ENCODE assay signal across 12 mouse cellular contexts in genomic region chr8:71940293-71941208, GRCm38 (mm10). TPM values are rescaled to one million over a fixed set of nuclear protein-coding genes. Genes with fewer than 3 reads are reported as not detected.
DNase-seq lines count a peak whose midpoint lies in the region; ATAC-seq and TF ChIP-seq lines count a peak whose summit lies in the region.
"Had no signal": no experiment of that assay in that cellular context is flagged by ENCODE, and none has a peak within 500 bp of the region (broad histone marks: within the 10 kb centered on the region; RNA-seq: fewer than 3 reads in every experiment).

No protein-coding gene starts in this region.

- peaks cover 7 to 13% of the 10 kb centered on the region in 2 experiments for H3K4me1 ChIP-seq in CH12.LX (ENCODE audit: control insufficient read depth in 1 of 2, insufficient read depth in 2 of 2)
- H3K4me1 ChIP-seq: embryonic facial prominence, embryonic 13.5 days had no signal

- dilution Hi-C loops in CH12.LX (cut with MboI; ENCODE audit: extremely low pct_ligation_motif_present, extremely low pct_unique_long_range_greater_than_20kb, low sequenced_read_pairs), result no loop called here

- no peaks in the 10 kb centered on the region for H3K27me3 ChIP-seq in CH12.LX (replicated peaks)
- H3K27me3 ChIP-seq: embryonic facial prominence, embryonic 13.5 days had no signal

- H3K4me2 ChIP-seq in CH12.LX (ENCODE audit: insufficient read depth, low read depth, poor library complexity, severe bottlenecking), result 0 out of 2 replicates have a peak overlapping the region, but pooled peaks have one; percentile 58
- H3K4me2 ChIP-seq: embryonic facial prominence, embryonic 13.5 days had no signal

- in situ Hi-C loops in CH12.LX (cut with MboI; ENCODE audit: low pct_ligation_motif_present, low pct_unique_long_range_greater_than_20kb, low sequenced_read_pairs), result no loop called here

- H3K9ac ChIP-seq in CH12.LX (ENCODE audit: insufficient read depth, low read depth), result no peak overlapping the region
- H3K9ac ChIP-seq: embryonic facial prominence, embryonic 13.5 days had no signal

- TF ChIP-seq RAD21 in CH12.LX (IDR thresholded peaks at IDR 0.05; ENCODE audit: low read depth, low read length), result no peak

- H3K4me3 ChIP-seq in CH12.LX (replicated peaks in 1 of 3; ENCODE audit: low read depth in 2 of 3, low read length in 2 of 3, poor library complexity in 1 of 3), result no peak overlapping the region
- H3K4me3 ChIP-seq: embryonic facial prominence, embryonic 13.5 days; gastrocnemius, adult 2 months had no signal

- DNase-seq in A20 (ENCODE audit: low read depth, low spot score) (peak; percentile 35), CH12.LX (ENCODE audit: extremely low read depth) (no peak), liver (peak; percentile 70)
- no peak for DNase-seq in yolk sac, embryonic 10.5 days (ENCODE audit: low spot score)
- DNase-seq in layer of hippocampus, postnatal 25 days (ENCODE audit: extremely low spot score in 1 of 2, low spot score in 1 of 2), result no peak
- DNase-seq: gastrocnemius, adult 2 months; kidney, adult 9 months had no signal

- peak; percentile 37; the same call in 1 of the 2 replicates for TF ChIP-seq POLR2A in CH12.LX (IDR thresholded peaks at IDR 0.05; ENCODE audit: low read depth, low read length)

- TF ChIP-seq CTCF in CH12.LX (conservative IDR thresholded peaks at IDR 0.05 in 1 of 2, IDR thresholded peaks at IDR 0.05 in 1 of 2; ENCODE audit: low read depth in 2 of 2, low read length in 2 of 2), result no peak

- no peak for TF ChIP-seq EP300 in CH12.LX (IDR thresholded peaks at IDR 0.05; ENCODE audit: low read length)

- H3K27ac ChIP-seq in CH12.LX (ENCODE audit: insufficient read depth, low read depth), result peak overlapping the region; percentile 46; the same call in 1 of the 2 replicates
- H3K27ac ChIP-seq: embryonic facial prominence, embryonic 13.5 days; gastrocnemius, adult 2 months had no signal

- no peaks in the 10 kb centered on the region for H3K9me3 ChIP-seq in CH12.LX (replicated peaks; ENCODE audit: low read length)

- H3K79me2 ChIP-seq in CH12.LX (replicated peaks; ENCODE audit: control insufficient read depth, extremely low read depth, insufficient read depth, poor library complexity, severe bottlenecking), result no peaks in the 10 kb centered on the region

- peak; percentile 95 for ATAC-seq in megakaryocyte-erythroid progenitor cell, adult 5-6 weeks (replicated peaks; ENCODE audit: low FRiP score, low TSS enrichment, poor library complexity, severe bottlenecking)
- no peak for ATAC-seq in CD4-positive, CD25-positive, alpha-beta regulatory T cell, adult 4 months
- ATAC-seq: forebrain, embryonic 14.5 days; hindbrain, embryonic 16.5 days had no signal

- no peaks in the 10 kb centered on the region for H3K36me3 ChIP-seq in CH12.LX (replicated peaks in 1 of 2; ENCODE audit: control insufficient read depth in 1 of 2, insufficient read depth in 1 of 2, low read length in 1 of 2)
- H3K36me3 ChIP-seq: embryonic facial prominence, embryonic 13.5 days had no signal

TF ChIP-seq in CH12.LX, 34 proteins besides CTCF, POLR2A, EP300 and RAD21:
- TF ChIP-seq ZNF384 (IDR thresholded peaks at IDR 0.05; ENCODE audit: low read depth, low read length) (no peak), USF1 (IDR thresholded peaks at IDR 0.05; ENCODE audit: low read depth, low read length) (peak; percentile 49), USF2 (conservative IDR thresholded peaks at IDR 0.05; ENCODE audit: low read depth, low read length) (0 out of 2 replicates have a peak, but pooled peaks have one; percentile 14), CHD1 (IDR thresholded peaks at IDR 0.05; ENCODE audit: low read depth, low read length) (no peak)

RNA-seq across cellular contexts. Expression of gene Zfp961, which starts 10.3 kb away (rescaled TPM):
- 5.9 and 7.6 TPM in 2 replicates for total RNA-seq in CH12.LX (2012; rRNA removed)
- total RNA-seq in CH12.LX (2014; rRNA removed), result 21.4 and 25.8 TPM in 2 replicates
- polyA plus RNA-seq in CH12.LX (2012; ENCODE audit: insufficient read length, low read depth), result 13.5 and 14.9 TPM in 2 replicates
- total RNA-seq in megakaryocyte-erythroid progenitor cell, adult 5-6 weeks (2014; fragmentation: Nextera tagmentation), result 36.1 and 51.7 TPM in 2 replicates
- total RNA-seq in megakaryocyte-erythroid progenitor cell, adult 5-6 weeks (2017), result 31.0 and 33.9 TPM in 2 replicates
- 10 to 100 TPM; 24.5 to 27.3 TPM for polyA plus RNA-seq in CD4-positive, CD25-positive, alpha-beta regulatory T cell, adult 4 months (2017; shearing (Covaris generic))
- 10 to 100 TPM; 15.4 to 21.8 TPM for total RNA-seq in layer of hippocampus, postnatal 25 days (2021)

RNA-seq across cellular contexts. Expression of gene Zfp617, which starts 32.1 kb away (rescaled TPM):
- total RNA-seq in CH12.LX (2012; rRNA removed) (9.5 and 10.7 TPM in 2 replicates), CH12.LX (2014; rRNA removed) (24.9 and 30.3 TPM in 2 replicates)
- 8.6 and 14.7 TPM in 2 replicates for polyA plus RNA-seq in CH12.LX (2012; ENCODE audit: insufficient read length, low read depth)
- 19.8 and 21.9 TPM in 2 replicates for total RNA-seq in megakaryocyte-erythroid progenitor cell, adult 5-6 weeks (2014; fragmentation: Nextera tagmentation)
- total RNA-seq in megakaryocyte-erythroid progenitor cell, adult 5-6 weeks (2017), result 14.2 and 14.7 TPM in 2 replicates
- 10 to 100 TPM; 19.4 to 25.4 TPM for polyA plus RNA-seq in CD4-positive, CD25-positive, alpha-beta regulatory T cell, adult 4 months (2017; shearing (Covaris generic))
- total RNA-seq in layer of hippocampus, postnatal 25 days (2021), result 10 to 100 TPM; 25.6 to 30.8 TPM

RNA-seq across cellular contexts. Expression of gene Zfp882, which starts 32.1 kb away (rescaled TPM):
- total RNA-seq in CH12.LX (2012; rRNA removed) (2.6 and 3.2 TPM in 2 replicates), CH12.LX (2014; rRNA removed) (5.2 and 6.6 TPM in 2 replicates)
- 4.0 and 5.8 TPM in 2 replicates for polyA plus RNA-seq in CH12.LX (2012; ENCODE audit: insufficient read length, low read depth)
- 4.0 and 6.3 TPM in 2 replicates for total RNA-seq in megakaryocyte-erythroid progenitor cell, adult 5-6 weeks (2014; fragmentation: Nextera tagmentation)
- total RNA-seq in megakaryocyte-erythroid progenitor cell, adult 5-6 weeks (2017), result 3.3 and 7.9 TPM in 2 replicates
- 1 to 10 TPM; 8.2 to 9.4 TPM for polyA plus RNA-seq in CD4-positive, CD25-positive, alpha-beta regulatory T cell, adult 4 months (2017; shearing (Covaris generic))
- 10 to 100 TPM; 13.4 to 13.9 TPM for total RNA-seq in layer of hippocampus, postnatal 25 days (2021)

RNA-seq across cellular contexts. Expression of gene Zfp709, which starts 58.7 kb away (rescaled TPM):
- total RNA-seq in CH12.LX (2012; rRNA removed), result 2.8 and 2.9 TPM in 2 replicates
- 3.6 and 4.5 TPM in 2 replicates for total RNA-seq in CH12.LX (2014; rRNA removed)
- polyA plus RNA-seq in CH12.LX (2012; ENCODE audit: insufficient read length, low read depth), result 0.94 and 1.4 TPM in 2 replicates
- total RNA-seq in megakaryocyte-erythroid progenitor cell, adult 5-6 weeks (2014; fragmentation: Nextera tagmentation), result 4.0 and 5.3 TPM in 2 replicates
- total RNA-seq in megakaryocyte-erythroid progenitor cell, adult 5-6 weeks (2017), result 3.5 and 11.3 TPM in 2 replicates
- 1 to 10 TPM; 4.8 to 5.3 TPM for polyA plus RNA-seq in CD4-positive, CD25-positive, alpha-beta regulatory T cell, adult 4 months (2017; shearing (Covaris generic))
- total RNA-seq in layer of hippocampus, postnatal 25 days (2021), result 1 to 10 TPM; 8.8 to 8.9 TPM

Comparison
In these comparisons a context has a peak if more than half of its experiments do, and no peak if none do; other contexts are left out.
1. DNase-seq: peak in A20 (single experiment) and liver (single experiment); none in CH12.LX (single experiment), yolk sac, embryonic 10.5 days (single experiment) and layer of hippocampus, postnatal 25 days (0 of 2).